Mouse (Mus musculus) olfactory bulb, adult 2 months (tissue): ENCODE measurements at regions not wholly inside any gene's neighbourhood (a gene's known extent, or its start where the extent isn't known, plus 50 kb on each side); places are given as distances from the start of the nearest gene placed in this dataset.

Source experiments
- CTCF ChIP-seq: fragments of 200-500 bp; IDR thresholded peaks from 2 replicates; pipeline ENCODE4 v1.5.1; 2012; ENCODE audit warnings: low read depth, mild to moderate bottlenecking, low read length, moderate library complexity; ENCODE audit not compliant: insufficient read depth
- POLR2A ChIP-seq: fragments of 200-500 bp; IDR thresholded peaks from 2 replicates; pipeline ENCODE4 v1.6.1; 2012; ENCODE audit warnings: mild to moderate bottlenecking, low read depth, low read length, moderate library complexity; ENCODE audit not compliant: insufficient read depth

GRCm38 (mm10) chr3:15107301-15107700, 221.2 kb downstream of the Car2 start:
- no peak for TF ChIP-seq CTCF
- no peak for TF ChIP-seq POLR2A
